Mouse (Mus musculus) embryo, embryonic 10 days (tissue): ENCODE data around the gene Actn4.

Experiments
- DNase-seq: peaks from one replicate; pipeline ENCODE4 v3.0.0-alpha.2; 2015; ENCODE audit warnings: low spot score

Gene Actn4

DNA sequence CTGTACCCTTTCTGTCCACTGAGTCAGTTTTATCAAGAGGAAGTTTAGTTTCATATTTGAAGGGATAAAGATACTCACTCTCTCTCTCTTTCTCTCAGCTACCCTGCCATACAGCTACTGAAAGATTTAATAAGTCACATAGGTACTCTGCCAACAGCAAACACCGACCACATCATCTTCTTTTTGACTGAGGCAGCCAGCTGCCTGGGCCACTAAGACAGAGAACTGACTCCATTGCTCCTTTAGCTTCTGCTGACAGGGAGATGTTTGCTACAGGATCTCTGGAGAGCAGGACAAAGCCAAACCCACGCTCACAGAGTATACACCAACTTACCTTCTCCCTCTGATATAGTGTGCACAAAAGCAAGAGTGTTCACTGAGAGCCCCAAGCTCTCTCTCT lies 12.8 kb downstream of the Actn4 start:
- no peak for DNase-seq

DNA sequence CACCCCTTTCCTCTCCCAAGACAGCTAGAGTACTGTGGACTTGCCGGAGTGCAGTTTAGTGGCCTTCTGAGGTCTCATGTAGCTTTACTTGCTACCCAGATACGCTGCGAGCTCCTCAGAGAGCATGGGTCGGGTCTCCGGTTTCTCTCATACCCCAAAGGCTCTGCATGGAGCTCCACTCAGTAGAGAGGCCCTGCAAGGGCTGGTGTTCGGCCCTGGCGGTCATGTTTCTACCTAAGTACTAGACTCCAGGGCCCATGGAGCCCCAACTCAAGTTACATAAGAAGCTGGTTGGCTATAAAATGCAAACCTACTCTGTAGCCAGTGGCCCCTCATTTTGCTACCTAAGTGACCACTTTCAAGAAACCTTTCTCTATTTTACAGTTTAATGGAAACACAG lies 13.4 kb downstream of the Actn4 start:
- DNase-seq, result no peak

DNA sequence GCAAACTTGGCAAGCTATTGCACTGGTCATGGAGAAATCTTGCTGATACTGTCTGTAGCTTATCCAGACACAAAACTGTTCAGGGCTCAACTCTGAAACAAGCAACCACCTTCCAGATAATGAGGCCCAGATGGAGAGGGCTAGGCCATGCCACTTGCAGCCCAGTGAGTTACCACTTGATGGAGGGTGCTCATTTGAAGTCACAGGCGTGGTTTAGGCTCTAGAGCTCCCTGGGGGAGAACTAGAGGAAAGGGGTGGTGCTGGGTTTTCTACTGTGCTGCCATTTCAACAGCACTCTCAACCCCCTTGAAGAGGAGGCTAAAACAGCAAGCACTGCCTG lies 15.9 kb downstream of the Actn4 start:
- DNase-seq, result no peak

DNA sequence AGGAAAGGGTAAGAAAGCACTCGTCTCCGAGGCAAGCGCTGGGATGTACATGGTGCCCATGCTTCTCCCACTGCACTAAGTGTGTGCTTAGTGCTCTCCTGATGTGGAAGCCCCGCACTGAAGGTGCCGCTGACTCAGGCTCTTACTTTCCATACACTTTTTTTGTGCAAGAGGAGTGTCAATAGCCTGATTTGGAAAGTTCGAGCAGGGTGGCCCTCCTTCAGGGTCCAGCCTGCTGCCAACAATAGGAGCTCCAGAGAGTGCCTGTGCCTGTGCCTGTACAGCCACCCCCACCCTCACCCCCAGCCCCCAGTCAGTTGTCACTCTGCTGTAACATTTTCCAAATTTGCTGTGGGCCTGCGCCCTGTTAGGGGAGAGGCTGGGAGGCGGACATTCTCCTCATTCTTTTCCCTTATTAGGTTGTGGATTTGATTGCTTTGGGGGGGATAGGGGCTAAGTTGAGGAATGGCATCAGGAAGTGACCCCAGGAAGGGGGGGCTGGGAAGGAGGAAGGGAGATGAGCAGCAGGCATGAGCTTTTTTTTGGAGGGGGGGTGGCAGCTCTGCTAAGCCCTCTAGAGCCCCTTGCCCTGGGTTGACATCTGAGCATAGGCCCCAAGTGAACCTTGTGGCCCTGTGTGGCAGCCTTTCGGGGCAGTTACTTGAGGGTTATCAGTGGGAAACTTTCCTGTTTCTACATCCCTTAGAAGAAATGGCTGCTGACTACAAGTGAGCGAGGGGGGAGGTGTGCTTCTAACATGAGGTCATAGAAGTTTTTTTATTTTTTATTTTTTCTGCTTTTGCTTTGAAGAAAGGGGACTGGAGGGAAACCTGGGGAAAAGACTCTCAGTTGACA lies 16.5 kb downstream of the Actn4 start:
- DNase-seq, result peak; percentile 71

DNA sequence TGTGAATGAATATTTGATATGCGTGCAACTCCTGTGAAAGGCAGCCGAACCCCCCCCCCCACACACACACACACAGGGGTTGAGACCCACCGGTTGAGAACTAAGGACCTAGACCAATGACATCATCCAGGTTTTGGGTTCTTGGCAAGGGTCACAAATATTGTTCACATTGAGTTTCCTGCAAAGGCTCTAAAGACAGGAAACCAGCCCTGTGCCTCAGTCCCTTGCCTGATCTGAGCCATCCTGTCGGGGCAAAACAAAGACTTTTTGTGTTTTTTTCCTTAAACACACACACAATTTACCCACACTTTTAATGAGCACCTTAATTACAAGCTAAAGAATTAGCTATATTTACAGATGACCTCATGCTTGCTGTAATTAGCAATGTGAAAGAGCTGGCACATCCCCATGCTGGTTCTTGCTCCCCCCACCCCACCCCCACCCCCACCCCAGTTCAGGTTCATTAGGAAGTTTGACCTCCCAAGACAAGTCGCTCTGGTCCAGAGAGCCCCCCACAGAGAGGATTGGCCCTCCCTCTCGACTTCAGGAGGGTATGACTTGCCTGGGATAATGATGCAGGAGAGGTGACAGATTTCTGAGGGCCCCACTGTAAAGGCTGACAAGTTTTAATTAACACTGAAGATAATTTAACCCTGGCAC lies 17.3 kb downstream of the Actn4 start:
- DNase-seq, result no peak

DNA sequence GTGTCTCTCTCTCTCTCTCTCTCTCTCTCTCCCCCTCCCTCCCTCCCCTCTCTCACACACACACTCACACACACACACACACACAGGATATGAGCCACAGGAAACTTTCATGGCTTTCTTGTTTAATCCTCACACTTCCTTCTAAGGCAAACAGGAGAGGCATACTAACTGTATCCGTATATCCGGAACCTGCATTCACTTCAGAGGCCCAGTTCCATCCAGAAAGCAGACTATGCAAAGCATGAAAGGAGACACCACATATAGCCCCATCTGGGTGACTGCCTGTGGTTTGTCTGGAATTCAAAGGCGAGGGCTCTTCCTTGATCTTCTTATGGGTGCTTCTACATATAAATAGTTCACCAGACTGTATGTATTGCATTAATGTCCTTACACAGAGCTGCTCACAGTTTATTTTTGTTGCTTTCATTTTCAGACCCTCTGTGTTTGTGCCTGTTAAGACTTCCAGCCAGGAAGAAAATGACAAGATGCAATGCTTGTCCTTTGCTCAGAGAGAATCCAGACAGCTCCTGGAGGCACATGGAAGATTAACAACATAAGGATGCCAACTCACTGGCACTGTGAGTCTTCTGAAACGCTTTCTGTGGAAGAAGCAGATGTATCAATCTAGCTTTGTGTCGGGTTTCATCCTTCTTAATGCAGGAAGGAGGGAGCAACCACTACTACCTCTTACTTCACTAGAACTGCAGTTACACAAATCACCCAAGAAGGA lies 18.5 kb downstream of the Actn4 start:
- DNase-seq, result no peak

DNA sequence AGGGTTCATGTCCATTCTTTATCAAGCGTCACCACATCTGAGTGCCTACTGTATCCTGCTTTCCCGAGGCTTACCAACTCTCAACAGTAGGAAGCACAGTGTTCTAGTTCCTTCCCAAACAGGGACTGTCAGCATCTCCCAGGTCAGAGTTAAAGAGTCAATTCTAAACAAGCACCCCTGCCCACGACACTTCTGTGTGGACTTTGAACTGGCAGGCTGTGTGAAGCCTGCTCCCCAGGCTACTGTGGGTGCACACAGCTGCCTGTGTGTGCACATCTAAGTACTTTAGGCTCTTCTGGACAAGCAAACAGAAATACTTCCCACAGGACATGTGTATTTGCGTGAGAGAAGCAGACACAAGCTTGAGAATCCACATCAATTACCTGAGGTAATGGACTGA lies 20.6 kb downstream of the Actn4 start:
- DNase-seq, result no peak

DNA sequence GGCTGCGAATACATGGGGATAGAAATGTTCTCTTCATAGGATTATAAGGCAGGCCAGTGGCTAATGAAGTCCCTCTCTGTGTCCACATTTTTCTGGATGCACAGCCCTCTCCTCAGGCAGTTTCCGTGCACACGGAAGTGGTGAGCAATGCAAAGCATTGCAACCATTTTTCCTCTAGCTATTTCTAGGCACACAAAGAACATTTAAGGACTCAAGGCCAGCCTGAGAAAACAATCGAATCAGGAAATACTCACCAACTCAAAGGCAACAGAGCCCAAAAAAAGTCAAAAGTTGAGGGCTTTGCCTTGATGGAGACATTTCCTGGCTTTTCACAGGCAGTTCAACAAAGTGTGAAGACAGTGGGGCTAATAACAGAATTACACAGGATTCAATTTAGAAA lies 21.0 kb downstream of the Actn4 start:
- no peak for DNase-seq

DNA sequence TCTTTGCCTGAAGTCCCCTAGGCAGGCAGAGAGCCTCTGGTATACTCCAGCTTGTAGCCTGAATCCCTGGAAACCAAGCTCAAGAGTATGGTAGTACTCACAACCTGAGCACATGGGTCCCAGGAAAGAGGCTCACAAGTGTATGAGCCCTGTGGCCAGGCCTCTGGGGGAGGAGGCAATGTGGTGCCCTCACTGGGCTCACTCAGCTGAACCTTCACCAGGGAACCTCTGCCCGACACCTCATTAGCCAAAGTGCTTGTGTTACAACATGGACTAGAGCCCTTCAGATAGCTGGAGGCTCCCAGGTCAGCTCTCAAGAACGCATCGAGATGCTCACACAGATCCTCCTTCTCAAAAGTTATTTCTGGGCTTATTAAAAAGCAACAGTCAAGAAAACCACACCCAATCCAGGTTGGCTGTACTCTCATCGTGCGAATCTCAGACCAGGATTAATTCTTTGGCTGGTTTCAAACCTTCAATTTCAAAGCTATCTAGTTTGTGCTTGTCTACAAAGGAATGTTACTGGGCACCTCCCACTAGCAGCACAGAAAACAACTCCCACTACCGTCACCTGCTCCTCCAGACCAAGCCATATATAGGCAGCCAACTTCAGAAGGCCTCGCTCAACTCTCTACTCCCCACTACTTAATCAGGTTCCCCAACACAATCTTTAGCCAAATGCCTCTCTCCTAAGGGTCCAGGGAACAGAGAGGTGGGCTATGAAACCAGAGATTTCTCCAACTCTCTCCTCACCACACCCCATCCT lies 22.5 kb downstream of the Actn4 start:
- no peak for DNase-seq

DNA sequence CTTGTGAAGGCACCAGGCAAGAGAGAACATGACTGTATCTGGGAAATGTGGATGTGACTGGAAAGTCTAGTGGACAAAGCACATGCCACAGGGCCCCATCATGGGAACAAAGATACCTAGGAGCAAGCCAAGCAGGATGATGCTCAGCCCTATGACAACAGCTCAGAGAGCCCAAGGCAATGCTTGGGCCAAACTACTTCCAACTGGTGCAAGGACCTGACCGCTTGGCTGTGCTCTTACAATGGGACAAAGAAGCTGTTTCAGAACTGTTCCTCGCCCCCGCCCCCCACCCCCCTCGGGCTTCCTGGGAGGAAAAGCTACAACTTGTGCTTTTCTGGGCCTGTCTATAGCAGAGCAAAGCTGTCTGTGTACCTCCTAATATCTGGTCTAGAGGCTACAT lies 23.5 kb downstream of the Actn4 start:
- DNase-seq, result no peak

DNA sequence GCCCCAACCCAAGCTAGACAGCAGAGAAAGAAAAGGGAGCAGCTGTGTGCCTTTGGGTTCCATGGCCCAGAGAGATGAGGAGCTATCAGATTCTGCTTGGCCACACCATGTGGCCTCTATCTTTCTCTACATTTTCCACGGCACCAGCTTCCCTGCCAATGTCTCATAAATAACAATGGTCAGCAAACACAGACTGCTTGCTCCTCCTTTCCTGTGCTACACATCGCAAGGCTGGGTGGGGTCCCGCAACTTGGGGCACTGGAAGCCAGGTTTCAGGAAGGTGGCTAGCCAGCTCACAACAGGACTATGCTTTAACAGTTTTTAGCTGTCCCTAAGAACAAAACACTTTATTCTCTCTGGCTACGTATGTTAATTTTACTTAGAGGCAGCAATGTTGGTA lies 25.4 kb downstream of the Actn4 start:
- DNase-seq, result no peak

DNA sequence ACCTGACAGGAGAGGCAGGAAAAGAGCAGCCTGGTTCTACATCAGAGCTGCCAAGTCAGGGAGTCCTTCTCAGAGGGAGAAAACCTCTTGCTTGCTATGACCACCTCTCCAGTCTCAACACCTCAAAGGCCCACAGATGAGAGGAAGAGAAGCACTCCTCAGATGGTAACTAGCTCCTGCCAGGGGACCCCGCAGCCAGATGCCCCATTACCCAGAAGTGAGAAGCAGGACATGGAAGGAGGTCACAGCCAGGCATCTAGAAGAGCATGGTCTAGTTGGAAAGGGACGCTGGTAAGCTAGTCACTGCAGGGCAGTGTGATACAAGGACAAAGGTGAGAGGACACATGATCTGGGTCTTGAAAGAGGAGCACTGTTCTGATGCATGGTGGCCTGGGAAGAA lies 28.3 kb downstream of the Actn4 start:
- no peak for DNase-seq

DNA sequence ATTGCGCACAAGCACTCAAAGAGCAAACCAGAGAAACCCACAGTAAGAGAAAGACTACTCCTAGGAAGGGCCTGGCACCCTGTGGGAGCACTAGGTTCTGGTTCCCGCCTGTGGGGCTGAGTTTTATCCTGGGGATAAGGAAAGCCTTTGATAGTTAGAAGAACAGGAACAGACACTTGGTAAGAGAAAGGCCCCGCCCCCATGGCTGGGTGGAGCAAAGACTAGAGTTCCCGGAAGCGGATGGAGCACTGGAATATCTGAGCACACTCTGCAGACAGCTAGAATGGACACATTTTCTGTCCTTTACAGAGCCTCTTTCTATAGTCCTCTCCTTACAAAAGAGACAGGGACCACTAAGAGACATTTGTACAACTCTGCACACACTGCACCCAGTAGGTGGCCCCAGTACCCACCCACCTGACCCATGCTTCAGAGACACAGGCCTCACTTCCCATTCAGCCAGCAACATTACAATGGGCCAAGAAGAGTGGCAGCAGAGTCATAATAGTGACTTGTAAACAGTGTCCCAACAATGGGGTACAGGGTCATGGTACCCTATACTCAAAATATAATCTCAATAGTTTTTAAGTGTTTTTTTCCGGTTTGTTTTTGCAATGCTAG lies 29.6 kb downstream of the Actn4 start:
- no peak for DNase-seq

DNA sequence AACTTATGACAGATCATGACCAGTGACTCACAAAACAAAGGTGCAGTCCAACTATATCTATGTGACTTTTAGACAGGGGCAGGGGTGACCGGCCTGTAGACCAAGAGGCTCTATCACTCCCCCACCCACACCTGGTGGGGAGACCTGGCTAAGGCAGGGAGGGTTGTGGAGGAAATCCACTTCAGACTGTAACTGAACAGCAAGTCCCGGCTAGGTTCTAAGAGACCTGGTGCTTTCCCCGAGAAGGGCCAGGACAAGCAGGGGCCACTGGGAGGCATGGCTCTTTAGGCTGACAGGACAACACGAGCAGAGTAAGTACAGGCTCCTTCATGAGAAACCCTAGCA lies 30.5 kb downstream of the Actn4 start:
- DNase-seq, result no peak

DNA sequence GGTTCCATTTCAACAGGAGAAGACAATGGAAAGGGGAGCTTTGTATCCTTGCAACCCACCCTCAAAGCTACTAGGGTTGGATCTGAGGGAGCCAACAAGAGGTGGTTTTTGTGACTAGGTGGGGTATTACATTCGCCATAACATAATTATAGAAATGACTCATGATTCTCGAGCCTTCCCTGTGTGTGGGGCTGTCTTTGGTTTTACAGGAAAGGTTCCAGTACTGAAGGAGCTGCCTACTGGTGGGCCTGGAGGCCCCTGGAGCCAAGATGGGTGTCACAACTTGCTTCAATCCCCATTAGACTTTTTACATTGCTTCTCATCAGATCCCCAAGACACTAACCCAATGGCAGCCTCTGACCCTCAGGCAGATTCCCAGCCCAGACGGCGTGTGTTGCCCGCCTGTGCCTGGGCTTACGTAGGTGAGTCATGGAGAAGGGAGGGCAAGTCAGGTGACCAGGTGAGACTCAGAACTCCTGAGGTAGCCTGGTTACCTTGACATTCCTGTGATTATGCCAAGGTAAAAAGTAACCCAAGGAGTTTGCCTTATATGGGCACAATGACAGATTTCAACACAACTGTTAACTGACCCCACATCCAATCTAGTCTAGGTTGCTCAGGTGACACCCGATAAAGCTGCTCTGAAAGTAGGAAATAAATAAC lies 31.0 kb downstream of the Actn4 start:
- no peak for DNase-seq

DNA sequence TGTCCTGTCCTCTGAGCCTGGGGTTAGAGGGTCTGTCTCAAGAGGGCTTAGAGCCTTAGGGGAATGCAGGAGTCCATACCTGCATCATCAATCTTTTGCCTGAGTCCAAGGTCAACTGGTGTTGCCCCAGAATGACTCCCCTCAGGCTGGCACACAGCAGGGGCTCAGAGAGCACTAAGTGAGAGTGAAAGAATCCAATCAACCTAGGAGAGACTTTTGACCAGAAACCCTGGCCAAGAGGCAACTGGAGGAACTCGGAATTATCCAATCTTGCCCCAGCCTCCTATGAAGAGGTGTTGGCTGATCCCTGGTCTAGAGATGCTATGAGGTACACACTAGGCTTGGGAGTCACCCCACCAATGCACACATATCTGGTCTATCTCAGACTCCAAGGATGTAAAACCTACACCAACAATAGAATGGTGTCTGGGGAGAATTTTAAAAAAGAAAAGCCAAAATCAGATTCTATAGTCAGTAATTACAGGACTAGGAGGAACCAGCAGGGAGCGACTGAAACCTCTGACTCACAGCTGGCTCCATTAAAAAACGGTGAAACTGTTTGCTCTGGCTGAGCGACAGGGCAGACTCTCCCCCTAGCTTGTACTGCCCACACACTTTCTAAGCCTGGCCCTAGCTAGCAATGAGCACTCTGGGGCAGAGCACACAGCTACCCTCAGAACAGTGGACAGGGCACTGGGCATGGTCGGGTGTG lies 31.7 kb downstream of the Actn4 start:
- DNase-seq, result no peak

DNA sequence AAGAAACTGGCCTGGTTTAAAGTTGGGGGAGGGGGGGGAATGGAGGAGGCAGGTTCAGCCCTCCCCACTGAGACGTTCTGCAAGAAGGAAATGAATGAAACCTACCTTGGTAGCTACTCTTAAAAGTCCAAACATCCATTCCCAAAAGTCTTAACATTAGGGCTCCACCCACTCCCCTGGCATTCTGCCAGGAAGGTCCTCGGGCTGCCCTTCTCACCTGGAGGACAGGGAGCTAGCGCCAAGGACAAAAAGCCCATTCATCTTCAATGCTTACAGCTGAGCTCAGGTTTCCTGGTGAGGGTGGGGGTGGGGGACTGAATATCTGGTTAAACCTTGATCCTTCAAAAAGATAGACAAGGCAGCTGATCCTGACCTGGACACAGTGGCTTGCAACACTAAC lies 32.8 kb downstream of the Actn4 start:
- DNase-seq, result no peak

DNA sequence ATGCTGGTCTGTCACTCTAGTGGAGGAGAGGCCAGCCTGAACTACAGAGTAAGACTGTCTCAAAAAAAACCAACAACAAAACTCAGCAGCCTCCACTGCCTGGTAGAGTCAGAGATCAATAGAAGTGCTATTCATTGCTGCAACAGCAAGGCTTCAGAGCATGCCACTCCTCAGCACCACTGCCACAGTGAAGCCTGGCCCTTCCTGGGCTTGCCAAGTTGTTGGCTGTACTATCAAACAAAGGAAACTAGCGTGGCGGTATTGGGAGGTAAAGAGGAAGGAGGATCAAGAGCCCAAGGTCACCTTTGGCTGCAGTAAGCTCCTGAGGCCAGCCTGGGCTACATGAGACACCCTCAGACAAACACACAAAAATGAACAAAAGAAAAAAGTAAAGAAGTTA lies 36.0 kb downstream of the Actn4 start:
- no peak for DNase-seq

DNA sequence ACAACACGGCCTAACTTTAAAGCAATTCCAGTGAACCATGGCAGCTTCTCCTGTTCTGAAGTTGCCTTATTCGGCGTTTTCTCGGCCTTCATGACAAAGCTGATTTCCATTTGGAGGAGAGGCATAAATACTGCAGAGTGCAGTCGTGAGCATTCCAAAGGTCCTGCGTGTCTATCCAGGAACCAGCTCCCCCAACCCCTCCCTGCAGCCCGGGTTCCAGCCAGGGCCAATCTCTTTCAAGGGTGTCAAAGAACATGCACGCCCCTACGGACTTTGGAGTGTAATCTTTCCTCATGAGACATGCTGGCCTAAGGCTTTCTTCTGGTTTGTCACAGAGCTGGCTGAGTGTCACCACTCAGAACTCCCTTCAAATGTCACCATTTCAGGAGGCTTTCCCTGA lies 36.8 kb downstream of the Actn4 start:
- peak; percentile 58 for DNase-seq

DNA sequence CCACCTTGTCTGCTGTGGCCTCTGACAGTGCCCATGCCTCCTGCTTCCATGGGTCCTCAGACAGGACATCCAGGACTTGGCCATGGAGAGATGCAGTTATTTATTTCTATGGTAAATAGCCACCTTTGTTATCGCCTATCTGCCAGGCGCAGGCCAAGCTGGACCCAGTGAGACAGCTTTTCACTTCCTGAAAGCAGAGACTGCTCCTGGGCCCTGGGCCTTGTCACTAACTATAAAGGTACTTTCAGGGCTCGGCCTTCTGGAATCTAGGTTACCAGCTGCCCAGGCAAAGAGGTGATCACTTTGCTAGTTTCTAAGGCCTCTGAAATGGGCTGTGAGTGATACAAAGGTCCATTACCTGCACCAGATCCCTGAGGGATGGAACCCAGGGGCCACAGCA lies 37.3 kb downstream of the Actn4 start:
- no peak for DNase-seq

DNA sequence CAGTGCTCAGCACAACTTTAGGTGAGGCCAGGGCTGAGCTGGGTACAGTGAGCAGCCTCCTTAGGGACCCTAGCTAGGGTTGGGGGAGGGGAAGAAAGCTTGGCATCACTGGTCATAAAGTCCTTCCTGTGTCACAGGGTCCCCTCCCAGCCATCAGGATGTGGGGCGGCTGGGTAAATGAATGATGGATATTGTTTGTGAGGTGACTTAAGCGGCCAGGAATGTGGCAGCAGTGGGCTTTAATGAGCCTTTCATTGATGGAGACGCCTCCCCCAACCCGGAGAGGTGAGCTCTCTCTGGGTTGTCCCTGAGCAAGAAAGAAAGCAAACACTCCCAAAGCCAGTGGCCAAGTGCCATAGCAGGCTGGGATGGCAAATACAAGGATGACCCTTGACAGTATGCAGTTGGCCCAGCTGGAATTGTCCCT lies 38.3 kb downstream of the Actn4 start:
- peak; percentile 74 for DNase-seq
